Mouse (Mus musculus) monocyte, adult 59 days (primary cell): ENCODE data around the gene Svs5. TPM values are rescaled to one million over a fixed set of nuclear protein-coding genes. Genes with fewer than 3 reads are reported as not detected.

Experiments used
- total RNA-seq, 2 experiments: library from RNA; stranded (reverse); gene quantifications; one replicate each; pipeline ENCODE4 v1.2.4; 2023

Gene Svs5
- not detected for total RNA-seq

DNA sequence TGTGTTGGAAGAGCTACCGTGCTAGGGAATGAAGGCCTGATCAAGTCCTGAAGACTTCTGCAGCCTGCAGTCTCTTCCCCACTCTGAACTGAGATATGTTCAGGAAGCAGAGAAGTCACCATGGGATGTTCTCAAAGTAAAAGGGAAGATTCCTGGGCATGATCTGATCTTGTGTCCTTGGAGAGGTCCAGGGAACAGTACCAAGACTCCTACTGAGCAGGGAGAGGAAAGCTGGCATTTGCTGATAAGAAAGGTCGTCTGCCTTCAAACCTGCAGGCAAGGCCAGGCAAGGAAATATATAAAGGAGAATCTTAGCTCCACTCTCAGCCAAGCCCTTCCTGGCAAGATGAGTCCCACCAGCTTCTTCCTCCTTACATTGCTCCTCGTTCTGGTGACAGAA is at the start of gene Svs5:
TSS of gene Svs5 (plus strand) at position 301 of the 400 bp plus-strand sequence.

DNA sequence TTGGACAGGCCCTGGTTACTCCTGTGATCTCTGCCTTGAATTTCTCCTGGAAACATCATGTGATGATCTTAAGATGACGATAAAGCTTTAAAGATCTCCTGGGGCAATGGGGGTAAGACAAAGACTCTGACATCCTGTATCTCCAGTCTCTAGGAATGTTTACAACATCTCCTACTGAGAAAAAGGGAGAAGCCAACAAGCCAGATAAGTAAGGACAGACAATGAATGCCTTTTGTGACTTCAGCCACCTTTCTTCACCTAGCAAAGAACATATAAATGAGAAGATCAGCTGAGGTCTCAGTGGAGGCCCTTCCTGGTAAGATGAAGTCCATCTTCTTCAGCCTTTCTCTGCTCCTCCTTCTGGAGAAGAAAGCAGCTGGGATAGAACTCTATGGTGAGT is 43.6 kb upstream of the Svs5 start, which contains the start of gene Svs3a:
TSS of gene Svs3a (plus strand) at position 301 of the 400 bp plus-strand sequence.

DNA sequence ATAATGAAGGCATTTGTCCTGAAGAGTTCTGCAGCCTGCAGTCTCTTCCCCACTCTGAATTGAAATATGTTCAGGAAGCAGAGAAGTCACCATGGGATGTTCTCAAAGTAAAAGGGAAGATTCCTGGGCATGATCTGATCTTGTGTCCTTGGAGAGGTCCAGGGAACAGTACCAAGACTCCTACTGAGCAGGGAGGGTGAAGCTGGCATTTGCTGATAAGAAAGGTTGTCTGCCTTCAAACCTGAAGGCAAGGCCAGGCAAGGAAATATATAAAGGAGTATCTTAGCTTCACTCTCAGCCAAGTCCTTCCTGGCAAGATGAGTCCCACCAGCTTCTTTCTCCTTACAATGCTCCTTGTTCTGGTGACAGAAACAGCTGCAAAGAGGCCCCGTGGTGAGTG is 16.1 kb upstream of the Svs5 start, which contains the start of gene Svs6:
TSS of gene Svs6 (plus strand) at position 301 of the 400 bp plus-strand sequence.

Other genes starting within 250 kb of the Svs5 start
- gene Kcns1, start 161.6 kb upstream of the Svs5 start, total RNA-seq = not detected
- gene Wfdc5, start 150.0 kb upstream of the Svs5 start, total RNA-seq = not detected
- not detected for gene Wfdc12, start 142.1 kb upstream of the Svs5 start, total RNA-seq
- gene Wfdc15a, start 132.6 kb upstream of the Svs5 start, total RNA-seq = not detected
- not detected for gene Wfdc15b, start 111.1 kb upstream of the Svs5 start, total RNA-seq
- gene Svs2, start 94.3 kb upstream of the Svs5 start, total RNA-seq = not detected
- not detected for gene Svs3b, start 76.1 kb upstream of the Svs5 start, total RNA-seq
- gene Svs4, start 54.3 kb upstream of the Svs5 start, total RNA-seq = not detected
- gene Svs3a, start 43.5 kb upstream of the Svs5 start, total RNA-seq = not detected
- not detected for gene Svs6, start 16.0 kb upstream of the Svs5 start, total RNA-seq
- gene Slpi, start 56.4 kb downstream of the Svs5 start, total RNA-seq = 100 to 1,000 TPM; 227 to 229 TPM
- gene Rbpjl, start 70.4 kb downstream of the Svs5 start, total RNA-seq = not detected
- gene Matn4, start 72.4 kb downstream of the Svs5 start, total RNA-seq = not detected
- 10 to 100 TPM; 13.2 to 13.8 TPM for gene Sdc4, start 111.1 kb downstream of the Svs5 start, total RNA-seq
- 10 to 100 TPM; 35.5 to 36.0 TPM for gene Sys1, start 124.2 kb downstream of the Svs5 start, total RNA-seq
- gene Gm20458, start 128.2 kb downstream of the Svs5 start, total RNA-seq = 10 to 100 TPM; 10.9 to 12.8 TPM
- not detected for gene Trp53tg5, start 141.0 kb downstream of the Svs5 start, total RNA-seq
- 10 to 100 TPM; 11.1 to 19.7 TPM for gene Dbndd2, start 153.4 kb downstream of the Svs5 start, total RNA-seq
- gene Pigt, start 164.8 kb downstream of the Svs5 start, total RNA-seq = 10 to 100 TPM; 74.5 to 76.9 TPM
- not detected for gene Wfdc2, start 229.7 kb downstream of the Svs5 start, total RNA-seq
- not detected for gene Spint3, start 240.7 kb downstream of the Svs5 start, total RNA-seq